Mouse (Mus musculus): ENCODE data around the gene Chaf1a.

Chaf1a gene

DNA sequence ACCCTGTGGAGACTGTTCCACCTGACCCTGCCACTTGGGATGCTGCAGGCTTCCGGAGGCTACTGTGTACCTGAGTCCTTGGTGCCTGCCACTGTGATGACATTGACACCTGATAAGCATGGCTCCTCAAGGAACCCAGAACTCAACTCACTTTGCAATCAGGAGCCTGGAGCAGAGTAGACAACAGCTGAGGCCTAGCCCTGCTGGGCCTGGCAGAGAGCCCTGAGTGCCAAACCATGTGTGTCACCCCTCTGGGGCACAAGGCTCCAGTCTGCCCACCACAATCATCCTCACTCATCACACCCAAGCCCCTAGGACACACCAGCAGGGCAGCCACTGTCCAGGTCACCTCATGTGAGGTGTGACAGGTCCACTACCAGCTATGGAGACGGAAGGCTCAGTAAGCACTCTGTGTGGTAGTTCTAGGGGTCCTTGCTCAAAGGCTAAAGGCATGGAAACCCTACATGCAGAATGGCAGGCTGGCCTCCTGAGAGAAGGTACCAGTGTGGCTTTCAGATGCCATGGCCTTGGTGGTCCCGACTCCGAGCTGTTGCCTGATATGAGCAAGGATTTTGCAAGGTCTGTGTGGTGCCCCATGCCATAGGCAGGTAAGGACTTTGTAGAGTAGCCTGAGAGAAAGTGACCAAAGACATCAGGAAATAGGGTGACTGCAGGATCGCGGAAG is 19.7 kb upstream of the Chaf1a start:
- no peak for DNase-seq

DNA sequence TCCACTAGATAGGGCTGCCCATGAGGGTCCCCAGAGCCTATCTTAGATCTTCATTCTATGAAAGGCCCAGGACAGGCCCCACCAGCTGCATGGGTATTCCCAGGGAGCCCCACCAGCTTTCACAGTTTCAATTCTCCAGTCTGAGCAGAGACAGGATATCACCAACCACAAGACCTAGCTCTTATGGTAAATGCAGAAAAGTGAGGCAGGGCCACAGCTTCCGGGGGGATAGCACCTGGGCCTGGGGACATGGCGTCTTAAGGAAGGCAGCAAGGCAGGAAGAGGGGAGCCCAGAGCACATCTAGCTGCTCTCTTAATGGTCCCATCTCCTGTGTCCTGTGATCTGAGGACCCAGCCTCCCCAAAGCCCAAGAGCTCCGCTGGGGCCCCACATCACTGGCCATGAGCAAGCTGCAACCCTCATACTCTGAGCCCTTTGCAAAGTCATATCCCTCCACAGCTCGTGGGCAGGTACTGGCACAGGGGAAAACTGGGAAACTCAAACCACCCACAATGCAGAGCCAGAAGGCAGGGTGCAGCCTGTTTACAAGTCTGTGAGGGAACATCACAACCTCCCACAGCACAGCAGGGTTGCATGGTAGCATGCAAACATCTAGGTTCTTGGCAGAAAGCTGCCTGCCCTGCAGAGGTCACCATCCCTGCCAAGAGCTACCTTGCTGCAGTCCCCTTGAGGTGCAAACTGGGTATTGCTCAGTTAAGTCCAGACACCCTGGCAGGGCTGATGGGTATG is 18.9 kb upstream of the Chaf1a start:
- DNase-seq = no peak

DNA sequence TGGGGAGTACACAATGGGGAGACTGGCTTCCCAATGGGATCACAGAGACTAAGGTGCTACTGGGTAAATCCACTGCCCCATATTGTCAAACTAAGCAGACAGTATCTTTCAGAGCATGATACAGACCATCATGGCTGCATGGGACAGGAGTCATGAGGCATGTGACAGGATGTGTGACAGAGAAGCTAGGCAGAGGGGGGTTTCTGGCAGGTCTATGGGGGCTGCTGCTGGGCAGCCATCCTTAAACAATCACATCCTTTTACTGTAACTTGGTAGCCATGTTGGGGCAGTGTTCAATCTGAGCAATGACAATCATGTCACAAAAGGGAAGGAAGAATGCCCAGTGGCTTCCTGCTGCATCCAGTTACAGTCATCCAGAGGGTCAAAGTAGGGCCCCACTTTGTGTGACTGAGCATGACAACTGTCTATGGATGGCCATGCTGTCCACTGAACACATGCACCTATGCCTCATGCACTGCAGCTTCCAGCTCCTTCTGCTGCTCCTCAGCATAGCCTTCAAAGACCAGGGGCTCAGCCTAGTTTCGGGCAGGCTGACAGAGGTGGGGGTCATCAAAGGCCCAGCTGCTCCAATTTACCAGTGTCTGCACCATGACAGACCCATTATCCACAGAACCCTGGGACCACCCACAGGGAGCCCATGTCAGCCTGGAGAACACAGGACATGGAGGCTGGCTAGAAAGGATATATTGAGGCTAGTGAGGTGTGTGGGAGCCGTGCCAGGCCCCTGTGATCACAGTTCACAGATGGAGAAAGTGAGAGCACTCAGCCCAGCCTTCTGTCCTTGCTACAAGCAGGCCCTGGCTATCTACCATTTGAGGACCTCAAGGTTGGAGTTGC is 17.9 kb upstream of the Chaf1a start:
- peak; percentile 73 to 75 for DNase-seq

DNA sequence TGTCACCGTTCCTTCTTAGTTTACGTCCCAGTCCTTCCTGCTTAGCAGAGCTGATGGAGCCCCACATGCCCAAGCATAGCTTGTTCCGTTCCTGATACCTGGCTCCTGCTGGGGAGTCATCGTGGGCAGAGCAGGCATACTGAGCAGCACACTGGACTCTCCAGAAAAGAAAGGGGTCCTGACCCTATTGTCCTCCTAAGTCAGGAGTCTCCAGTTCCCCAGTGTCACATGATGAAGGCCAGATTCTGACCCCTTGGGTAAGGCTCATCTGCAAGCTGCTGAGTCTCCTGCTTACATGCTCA is 17.3 kb upstream of the Chaf1a start:
- DNase-seq = no peak

DNA sequence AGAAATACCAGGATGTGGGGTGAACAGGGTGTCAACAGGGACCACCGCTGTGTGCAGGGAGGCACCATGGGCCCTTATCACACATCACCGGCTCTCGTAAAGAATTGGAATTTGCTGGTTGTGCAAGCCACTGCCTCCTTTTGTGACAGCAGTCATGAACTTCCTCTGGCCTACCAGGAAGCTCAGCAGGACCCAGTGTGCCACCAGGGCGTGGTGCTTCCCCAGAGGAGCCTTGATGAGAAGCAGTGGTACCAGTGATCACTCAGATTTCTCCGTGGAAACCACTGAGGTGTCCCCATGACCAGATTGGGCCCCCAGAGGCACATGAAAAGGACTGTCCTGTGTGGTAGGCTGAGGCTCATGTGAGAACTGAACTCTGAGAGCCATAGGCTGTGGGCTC is 16.9 kb upstream of the Chaf1a start:
- DNase-seq = no peak

DNA sequence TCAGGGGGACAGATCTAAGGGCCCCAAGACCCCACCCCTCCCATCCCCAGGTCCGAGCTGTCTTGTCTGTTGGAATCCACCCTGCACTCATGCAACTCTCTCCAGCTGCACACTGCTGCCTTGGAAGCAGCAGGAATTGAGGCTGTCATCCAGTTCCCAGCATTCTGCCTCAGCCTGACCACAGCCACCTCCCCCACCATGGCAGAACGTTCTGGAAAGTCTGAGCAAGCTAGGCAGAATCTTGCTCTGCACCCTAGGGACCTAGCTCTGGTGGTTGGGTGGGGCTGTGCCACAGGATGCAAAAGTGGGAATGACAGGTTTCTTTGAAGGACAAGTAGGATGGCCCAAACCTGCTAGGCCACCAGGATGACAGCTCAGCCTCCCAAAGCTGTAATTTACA is 15.8 kb upstream of the Chaf1a start:
- no peak for DNase-seq

DNA sequence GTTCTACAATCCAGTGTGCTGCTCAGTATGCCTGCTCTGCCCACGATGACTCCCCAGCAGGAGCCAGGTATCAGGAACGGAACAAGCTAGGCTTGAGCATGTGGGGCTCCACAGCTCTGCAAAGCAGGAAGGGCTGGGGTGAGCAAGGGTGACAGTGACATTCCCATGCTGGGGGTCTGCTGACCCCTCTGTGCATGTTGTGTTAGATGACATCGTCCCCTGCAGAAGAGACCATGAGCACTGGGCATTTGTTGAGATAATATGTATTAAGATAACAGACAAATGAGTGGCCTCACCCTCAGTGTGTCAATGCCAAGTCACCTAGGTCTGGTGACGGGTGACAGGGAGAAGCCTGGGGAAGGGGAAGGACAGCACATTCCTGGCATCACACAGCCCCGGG is 15.3 kb upstream of the Chaf1a start:
- DNase-seq = no peak

DNA sequence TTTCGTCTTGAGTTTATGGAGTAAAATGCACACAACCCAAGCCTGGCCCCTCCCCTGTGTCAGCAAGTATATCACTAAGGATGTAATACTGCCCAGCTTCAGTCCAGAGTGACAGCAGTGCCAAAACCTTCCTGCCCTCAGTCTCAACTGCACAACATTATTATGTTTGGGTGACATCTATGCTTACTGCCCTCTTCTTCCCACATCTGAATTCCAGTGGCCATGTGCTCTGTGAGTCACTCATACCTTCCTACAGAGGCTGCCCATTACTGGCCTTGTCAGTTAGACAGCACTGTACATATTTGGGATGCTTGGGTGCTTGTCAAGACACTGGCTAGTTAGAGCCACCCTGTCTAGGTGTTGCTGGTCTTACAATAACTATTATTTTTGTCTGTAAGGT is 13.9 kb upstream of the Chaf1a start:
- DNase-seq = no peak

DNA sequence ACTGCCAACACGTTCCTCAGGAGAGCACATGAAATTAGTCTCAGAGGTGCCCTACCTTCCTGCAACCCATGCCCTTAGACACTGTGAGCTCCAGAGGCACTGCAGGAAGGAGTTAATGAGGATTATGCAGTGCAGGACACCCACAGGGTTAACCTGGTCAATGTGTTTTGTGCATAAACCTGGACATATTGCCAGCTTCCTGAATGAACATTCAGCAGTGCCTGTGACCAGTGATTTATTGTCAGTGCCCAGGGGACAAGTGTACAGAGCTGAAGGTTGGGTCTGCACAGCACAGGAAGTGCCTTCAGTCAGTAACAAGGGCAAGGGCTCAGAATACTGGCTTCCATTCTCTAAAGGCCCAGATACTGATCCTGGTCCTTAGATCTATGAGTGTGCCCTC is 13.4 kb upstream of the Chaf1a start:
- DNase-seq = no peak

DNA sequence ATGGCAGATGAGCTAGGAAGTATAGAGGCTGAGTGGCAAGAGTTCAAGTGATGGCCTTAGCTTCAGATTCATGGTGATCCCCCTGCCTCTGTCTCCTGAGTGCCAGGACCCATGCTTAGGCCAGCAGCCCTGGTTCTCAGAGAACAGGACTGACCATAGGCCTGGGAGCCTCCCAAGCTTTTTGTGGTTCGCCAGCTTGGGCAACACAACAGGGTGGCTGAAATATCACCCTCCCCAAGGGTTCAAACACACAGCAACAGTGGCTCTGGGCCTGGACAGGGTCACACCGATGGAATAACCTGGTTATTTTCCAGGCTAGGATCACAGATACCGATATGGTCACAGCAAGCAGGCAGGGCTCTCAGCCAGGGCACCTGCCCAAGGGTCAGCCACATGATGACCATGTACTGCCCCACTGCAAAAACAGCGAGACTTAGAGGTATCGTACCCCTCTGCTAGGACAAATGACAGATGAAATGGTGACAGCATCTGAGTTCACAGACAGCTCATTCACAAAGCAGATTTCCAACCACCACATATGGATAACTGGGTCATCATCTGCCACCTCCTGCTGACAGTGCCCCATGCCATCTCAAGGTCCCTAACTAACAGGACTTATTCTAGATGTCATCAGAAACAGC is 12.3 kb upstream of the Chaf1a start:
- DNase-seq = peak; percentile 46 to 61

DNA sequence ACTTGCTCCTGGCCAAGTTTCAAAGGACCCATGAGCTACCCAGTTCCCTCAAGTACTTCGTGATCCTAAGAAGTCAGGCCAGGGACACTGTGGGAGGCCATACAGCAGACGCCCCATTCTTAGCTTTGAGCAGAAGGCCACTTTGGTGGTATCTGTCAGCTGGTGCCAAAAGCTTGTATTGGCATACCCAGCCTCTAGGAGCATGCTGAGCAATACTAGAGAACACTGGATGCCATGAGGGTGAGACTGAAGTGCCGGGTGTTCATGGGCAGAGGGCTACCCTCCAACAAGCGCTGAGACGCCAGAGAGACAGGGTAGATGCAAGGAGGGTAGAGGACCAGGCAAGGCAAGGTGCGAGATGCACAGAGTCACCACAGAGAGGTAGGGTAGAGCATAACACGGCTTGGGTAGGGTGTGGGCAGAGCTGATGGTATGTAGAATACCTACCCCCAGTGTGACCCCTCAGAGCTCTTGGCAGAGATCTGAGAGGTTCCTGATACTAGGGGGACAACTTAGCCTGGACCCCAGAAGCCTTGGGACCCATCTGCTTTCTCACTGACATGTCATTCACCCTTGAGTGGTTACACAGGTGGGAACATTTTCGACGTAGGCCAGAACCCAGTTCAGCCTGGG is 9.9 kb upstream of the Chaf1a start:
- peak in 1 of 2 experiments; percentile 47 for DNase-seq

DNA sequence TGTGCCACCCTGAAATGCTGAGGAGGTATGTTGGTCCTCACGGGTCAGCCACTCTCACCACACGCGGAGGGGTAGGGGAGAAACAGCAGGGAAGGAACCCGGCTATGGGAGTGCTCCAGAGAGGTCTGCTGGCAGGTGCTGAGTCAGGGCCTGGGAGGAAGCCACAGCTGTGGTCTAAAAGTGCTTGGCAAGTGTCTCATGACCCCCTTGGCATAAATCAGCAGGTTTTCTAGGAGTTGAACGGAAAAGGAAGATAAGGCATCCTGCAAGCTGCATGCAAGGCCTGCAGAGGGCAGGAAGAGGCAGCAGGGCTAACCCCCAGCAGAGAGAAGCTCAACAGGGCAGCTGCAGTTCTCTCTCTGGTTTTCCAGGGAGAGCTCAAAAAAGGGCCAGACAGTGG is 9.3 kb upstream of the Chaf1a start:
- no peak for DNase-seq

DNA sequence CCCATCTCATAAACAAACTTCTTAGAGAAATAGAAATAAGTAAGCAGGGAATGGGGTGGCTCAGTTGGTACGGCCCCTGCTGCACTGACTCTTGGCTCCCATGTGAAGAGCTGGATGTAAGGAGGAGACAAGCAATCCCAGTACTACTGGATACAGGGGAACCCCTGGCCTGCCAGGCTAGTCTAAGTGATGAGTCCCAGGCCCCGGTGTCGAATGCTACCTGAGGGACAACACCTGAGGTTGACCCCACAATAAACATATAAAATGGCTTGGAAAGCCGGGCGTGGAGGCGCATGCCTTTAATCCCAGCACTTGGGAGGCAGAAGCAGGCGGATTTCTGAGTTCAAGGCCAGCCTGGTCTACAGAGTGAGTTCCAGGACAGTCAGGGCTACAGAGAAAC is 8.8 kb upstream of the Chaf1a start:
- DNase-seq = no peak

DNA sequence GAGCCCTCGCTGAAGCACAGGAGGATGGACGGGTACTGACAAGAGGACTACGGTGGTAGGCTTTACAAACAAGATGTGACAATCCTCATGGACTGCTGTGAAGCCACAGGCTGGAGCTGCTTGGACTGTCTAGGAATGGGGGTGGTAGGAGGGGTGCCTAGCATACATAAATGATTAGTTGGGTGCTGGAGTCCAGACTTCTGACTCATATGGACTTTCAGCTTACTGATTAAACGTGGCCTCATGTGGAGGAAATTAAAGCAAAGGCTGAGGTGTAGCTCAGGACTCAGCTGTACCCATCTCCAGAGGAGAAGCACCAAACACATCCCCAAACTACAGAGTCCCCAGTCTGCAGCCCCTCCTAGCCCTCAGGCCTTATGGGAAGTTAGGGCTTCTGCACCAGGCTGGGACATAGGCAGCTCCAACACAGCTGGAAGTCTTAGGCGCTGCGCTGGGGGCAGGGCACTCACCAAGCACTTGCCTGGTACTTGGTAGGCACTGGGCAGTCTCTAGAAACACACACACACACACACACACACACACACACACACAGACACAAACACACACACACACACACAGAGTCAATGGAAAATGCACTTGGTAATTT is 8.0 kb upstream of the Chaf1a start:
- no peak for DNase-seq

DNA sequence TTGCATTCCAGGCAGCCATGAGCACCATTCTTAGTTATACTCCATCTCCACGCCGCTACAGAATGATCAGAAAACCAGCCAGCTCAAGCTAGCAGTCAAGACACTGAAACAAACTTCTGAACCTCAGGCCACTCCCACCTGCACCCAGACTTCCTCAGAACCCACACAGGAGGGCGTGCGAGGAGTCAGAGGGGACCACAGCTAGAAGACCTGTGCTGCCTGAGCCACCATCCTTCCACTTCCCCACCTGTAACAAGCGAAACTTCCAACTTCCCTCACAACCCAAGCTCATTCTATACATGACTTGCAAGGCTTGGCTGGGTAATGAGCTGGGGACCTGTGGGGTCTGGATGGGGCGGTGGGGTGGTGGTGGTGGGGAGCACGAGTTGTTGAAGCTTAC is 7.4 kb upstream of the Chaf1a start:
- DNase-seq = no peak

DNA sequence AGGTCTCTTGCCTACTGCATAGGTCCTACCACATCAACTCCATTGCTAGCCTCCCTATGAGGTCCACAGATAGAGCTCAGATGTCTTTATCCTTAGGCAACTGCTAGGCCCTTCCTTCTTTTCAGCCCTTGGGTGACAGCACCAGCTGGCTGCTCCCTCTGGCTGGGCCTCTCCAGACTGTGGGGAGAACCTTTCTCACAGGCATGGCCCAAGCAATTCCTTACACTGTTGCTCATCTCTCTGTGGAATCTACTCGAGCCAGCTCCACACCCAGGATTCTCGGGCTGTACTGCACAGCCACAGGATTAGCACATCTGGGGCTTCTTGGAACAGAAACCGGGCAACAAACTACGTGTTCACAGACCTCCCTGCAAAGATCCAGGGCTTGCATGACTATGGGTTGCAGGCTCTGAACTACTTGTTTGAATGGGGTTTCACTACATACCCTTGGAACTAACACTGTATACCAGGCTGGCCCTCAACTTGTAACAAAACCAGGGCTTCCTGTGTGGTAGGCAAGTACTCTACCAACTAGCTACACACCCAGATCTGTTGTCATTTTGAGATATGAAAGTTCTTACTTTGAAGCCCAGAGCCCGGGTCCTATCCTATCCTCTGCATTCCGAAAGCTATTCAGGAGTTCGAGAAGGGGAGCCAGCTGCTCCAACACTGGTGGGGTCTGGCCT is 6.1 kb upstream of the Chaf1a start:
- no peak for DNase-seq

DNA sequence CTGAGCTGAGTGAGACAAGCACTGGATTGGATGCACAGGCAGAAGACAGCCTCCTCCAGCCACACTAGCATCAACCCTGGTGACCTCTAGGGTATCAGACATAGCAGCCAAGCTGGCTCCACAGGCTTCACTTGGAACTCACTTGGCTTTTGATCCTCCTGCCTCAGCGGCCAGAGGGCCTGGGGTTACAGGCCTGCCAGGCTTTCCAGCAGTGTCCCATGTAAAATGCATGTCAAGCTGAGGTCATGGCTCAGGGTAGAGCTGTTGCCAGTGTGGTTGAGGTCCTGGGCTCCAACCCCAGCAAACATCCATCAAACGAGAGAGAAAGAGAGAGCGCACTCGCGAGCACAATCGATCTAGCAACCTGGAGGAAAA is 5.5 kb upstream of the Chaf1a start:
- no peak for DNase-seq

DNA sequence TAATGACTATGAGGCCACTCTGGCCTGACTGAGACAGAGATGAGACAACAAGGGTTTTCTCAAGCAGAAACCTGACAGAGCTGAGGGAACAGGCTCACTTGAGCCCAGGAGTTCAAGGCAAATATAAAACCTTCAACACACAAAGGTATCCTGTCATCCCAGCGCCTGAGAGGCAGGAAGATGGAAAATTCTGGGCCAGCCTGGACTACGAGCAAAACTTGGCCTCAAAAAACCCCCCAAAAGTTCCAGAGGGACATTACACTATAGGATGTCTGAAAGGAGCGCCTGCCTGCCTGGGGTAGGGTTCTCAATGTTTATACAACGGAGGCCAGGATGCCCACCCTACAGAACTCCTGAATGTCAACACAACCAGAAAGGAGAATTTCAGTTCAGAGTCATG is 5.0 kb upstream of the Chaf1a start:
- DNase-seq = no peak

DNA sequence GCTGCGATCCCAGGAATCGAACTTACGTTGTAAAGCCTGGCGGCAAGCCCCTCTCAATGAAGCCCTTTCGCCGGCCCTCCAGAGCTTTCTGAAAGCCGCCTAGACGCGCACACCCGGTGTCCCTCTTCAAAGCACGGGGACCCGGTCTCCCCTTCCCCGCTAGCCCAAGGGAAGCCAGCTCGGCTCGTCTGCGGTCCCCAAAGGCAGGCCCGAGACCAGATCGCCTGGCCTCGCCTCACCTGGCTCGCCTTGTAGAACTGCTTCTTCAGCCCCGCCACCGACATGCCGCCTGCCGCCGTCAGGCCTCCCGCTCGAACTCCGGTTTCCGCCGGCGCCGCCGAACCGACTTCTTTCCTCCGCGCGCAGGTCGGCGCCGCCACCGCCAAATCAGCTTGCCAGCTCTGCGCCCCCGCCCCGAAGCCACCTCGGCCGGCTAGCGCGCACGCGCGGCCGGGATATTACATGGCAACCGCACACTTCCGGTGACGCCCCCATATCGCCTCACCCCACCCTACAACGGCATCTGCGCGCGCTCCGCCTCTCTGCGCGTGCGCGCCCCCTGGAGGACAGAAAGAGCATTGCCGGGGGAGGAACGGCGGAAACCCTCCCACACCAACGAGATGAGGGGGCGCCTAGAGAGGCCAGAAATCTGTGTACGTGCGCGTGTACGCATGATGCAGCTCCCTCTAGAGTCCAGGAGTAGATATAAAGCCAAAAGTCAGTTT is 3.9 kb upstream of the Chaf1a start, which contains the start of gene Sh3gl1:
Gene Sh3gl1 (minus strand): TSS at position 460 of the 725 bp plus-strand sequence.
- DNase-seq = peak; percentile 99

DNA sequence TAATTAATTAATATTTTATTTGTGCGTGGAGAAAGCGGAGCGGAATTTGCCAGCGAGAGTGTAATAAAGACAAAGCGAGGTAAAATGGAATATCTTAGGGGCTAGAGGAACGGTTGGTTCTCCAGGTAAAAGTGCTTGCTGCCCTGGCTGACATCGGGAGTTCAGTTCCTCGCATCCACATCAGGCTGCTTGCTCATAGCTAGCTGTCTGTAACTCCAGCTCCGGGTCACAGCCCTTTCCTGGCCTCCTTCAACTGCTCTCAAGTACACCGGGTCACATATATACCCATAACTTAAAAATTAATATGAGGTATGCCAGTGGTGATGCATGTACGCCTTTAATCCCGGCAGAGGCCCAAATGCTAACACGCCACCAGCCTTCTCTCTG is 3.3 kb upstream of the Chaf1a start:
- DNase-seq = no peak

DNA sequence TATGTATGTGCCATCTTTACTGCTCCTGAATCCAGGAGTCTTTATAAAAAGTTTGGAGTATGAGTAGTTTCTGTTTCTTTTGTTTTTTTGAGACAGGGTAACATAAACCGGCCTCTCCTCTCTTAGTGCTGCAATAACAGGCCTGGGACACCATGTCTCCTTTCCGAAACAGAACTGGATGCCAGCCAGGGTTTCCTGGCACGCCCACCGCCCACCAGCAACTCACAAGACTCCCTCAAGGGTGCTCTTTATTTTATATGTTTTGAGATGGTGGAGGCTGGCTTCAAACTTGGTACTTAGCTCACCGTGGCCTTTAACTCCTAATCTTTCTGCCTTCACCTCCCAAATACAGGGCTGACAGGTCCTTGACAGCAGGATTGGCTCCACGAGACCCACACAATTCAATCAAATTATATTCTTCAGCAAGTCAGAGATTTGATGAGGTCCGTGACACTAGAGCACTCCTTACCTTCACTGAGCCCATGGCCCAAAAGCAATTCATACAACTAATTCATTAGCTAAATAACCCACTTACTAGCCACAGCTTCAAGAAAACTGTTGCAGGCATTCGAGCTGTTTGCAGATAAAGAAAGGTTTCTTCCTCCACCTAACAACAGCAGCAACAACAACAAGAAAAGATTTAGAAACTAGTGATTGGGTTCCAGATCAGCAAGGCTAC is 1.5 kb upstream of the Chaf1a start:
- no peak for DNase-seq
